Mouse (Mus musculus) liver, embryonic 13.5 days (tissue): Measurements from ENCODE around the gene Ssbp2. TPM values are rescaled to one million over a fixed set of nuclear protein-coding genes. Genes with fewer than 3 reads are reported as not detected.
A peak's percentile ranks its signal among the peaks of the same experiment; 100 is the strongest.

Experiments
- ATAC-seq: fragments of 200-750 bp; cut with Nextera tagmentation; 2 replicates; pipeline ENCODE4 v1.8.0; 2017; ENCODE audit warnings: low read depth, mild to moderate bottlenecking, moderate number of reproducible peaks, moderate library complexity
- DNase-seq: peaks from one replicate; pipeline ENCODE4 v3.0.0; 2022
- H3K27ac ChIP-seq: fragments of 300-500 bp; sonication (generic); 2 replicates; pipeline ENCODE4 v1.5.1; 2015; ENCODE audit warnings: moderate library complexity, mild to moderate bottlenecking, inconsistent platforms
- H3K27me3 ChIP-seq: fragments of 300-500 bp; sonication (generic); 2 replicates; pipeline ENCODE4 v1.6.1; 2015; ENCODE audit warnings: mild to moderate bottlenecking, inconsistent platforms
- H3K36me3 ChIP-seq: fragments of 300-500 bp; sonication (generic); 2 replicates; pipeline ENCODE4 v1.6.1; 2015; ENCODE audit warnings: mild to moderate bottlenecking, inconsistent platforms
- H3K4me1 ChIP-seq: fragments of 300-500 bp; sonication (generic); replicated peaks from 2 replicates; pipeline ENCODE4 v1.6.1; 2015; ENCODE audit warnings: inconsistent platforms
- H3K4me2 ChIP-seq: fragments of 300-500 bp; sonication (generic); 2 replicates; pipeline ENCODE4 v1.6.1; 2015; ENCODE audit warnings: inconsistent platforms, mild to moderate bottlenecking, moderate library complexity
- H3K4me3 ChIP-seq: fragments of 300-500 bp; sonication (generic); replicated peaks from 2 replicates; pipeline ENCODE4 v1.5.1; 2015; ENCODE audit warnings: mild to moderate bottlenecking, inconsistent platforms
- H3K9ac ChIP-seq: fragments of 300-500 bp; sonication (generic); 2 replicates; pipeline ENCODE4 v1.6.1; 2015; ENCODE audit warnings: mild to moderate bottlenecking, inconsistent platforms
- H3K9me3 ChIP-seq: fragments of 300-500 bp; sonication (generic); replicated peaks from 2 replicates; pipeline ENCODE4 v1.6.1; 2016; ENCODE audit warnings: inconsistent platforms
- WGBS: fragments of 180-500 bp; shearing (Covaris S2); methylation state at CpG from one replicate; pipeline ENCODE4 v1.1.7; 2015; ENCODE audit not compliant: insufficient replicate concordance; 5-methylcytosine and 5-hydroxymethylcytosine counted together
- microRNA-seq: library from miRNA; unstranded; fragments of <30 nt; microRNA quantifications from one replicate; pipeline ENCODE4, GENCODE M21; 2016
- polyA plus RNA-seq: library from polyadenylated mRNA; unstranded; fragments of >200 nt; fragmentation: Nextera tagmentation; extraction: Ambion mirVana; gene quantifications from 2 replicates; pipeline ENCODE4 v1.2.1, GENCODE M21; 2015

Gene Ssbp2
- polyA plus RNA-seq, 1 experiment from 2014 or later: 56.4 TPM

DNA sequence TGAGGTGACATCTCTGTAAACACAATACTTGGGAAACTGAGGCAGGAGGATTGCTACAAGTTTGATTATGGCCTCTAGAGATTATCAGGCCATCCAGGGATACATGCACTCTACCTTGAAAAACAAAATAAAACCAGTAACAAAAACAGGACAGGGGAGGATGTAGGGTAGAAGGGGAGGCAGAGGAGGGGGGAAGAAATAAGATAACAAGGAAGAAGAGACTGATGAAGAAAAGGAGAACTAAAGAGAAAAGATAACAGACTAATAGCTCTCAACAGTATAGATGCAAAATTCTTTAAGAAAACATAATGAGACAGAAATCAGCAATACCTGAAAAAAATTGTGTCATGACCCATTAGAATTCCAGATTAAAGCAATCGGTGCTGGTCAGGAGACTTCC lies 277.1 kb downstream of the Ssbp2 start:
- Histone ChIP-seq H3K36me3 (no peaks in the 10 kb centered on the region), H3K4me3 (no peak overlapping the region), H3K27me3 (peaks cover 18% of the 10 kb centered on the region), H3K27ac (no peak overlapping the region), H3K9ac (no peak overlapping the region), H3K4me1 (no peaks in the 10 kb centered on the region; the same call in 1 of the 2 replicates), H3K4me2 (no peak overlapping the region), H3K9me3 (no peaks in the 10 kb centered on the region)
- WGBS: 68% methylated on average over 1 of the region's 1 CpGs
- DNase-seq: no peak
- no peak for ATAC-seq

DNA sequence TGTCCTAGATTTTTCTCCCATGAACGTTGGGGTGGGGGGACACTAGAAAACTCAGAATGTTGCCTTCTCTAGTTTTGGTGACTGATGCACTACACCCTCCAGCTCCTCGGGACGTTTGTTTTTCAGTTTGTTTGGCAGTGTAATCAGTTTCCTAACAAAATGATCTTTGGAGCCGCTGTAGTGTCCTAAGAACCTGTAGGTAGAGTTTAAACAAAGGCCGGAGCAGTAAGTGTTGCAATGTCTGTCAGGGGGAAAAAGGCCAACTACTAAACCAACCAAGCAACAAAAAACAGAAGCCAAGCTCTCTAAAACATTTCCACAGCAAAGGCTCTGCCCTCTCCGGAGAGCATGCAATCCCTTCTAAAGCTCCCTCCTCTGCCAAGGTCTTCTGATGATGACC lies 280.8 kb downstream of the Ssbp2 start:
- ATAC-seq (peak; percentile 68), DNase-seq (no peak)
- no peaks in the 10 kb centered on the region for H3K36me3 ChIP-seq
- no peaks in the 10 kb centered on the region; the same call in 1 of the 2 replicates for H3K4me1 ChIP-seq
- H3K27me3 ChIP-seq: peaks cover 25% of the 10 kb centered on the region
- H3K9me3 ChIP-seq: no peaks in the 10 kb centered on the region
- peak overlapping the region; percentile 45 for H3K4me3 ChIP-seq
- H3K4me2 ChIP-seq: peak overlapping the region; percentile 51
- H3K27ac ChIP-seq: peak overlapping the region; percentile 71
- H3K9ac ChIP-seq: no peak overlapping the region
- WGBS: 50% methylated on average over 6 of the region's 6 CpGs

DNA sequence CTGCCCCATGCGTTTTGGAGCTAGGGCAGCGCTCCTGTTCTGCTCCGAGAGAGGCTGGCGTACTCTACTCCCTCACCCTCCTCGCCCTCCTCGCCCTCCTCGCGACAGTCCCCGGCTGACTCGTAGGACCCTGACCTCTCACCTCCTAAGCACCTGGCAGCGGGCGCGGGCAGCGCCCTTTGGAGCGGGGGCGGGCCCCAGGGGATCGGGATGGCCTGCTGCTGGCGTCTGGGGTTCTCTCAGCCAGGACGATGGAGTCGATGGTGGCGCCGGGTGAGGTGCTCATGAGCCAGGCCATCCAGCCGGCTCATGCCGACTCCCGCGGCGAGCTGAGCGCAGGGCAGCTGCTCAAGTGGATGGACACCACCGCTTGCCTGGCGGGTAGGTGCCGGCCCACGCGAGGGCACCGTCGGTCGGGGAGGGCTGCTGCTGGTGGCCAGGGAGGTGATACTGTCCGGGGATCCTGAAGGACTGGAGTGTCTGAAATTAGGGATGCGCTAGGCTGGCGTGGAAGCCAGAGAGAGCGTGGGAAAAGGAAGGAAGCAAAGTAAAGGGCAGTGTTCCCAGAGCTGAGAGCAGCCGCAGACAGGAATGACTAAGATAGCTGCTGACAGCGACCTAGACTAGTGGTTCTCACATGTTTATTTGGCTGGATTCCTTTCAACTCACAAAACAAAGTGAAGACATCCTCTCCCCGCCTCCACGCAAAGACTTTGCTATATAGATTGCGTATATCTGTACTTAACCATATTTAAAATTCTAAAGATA lies 281.4 kb downstream of the Ssbp2 start, which contains the start of gene Acot12:
Gene Acot12, plus strand, starts transcription at position 233 of the 768 bp plus-strand sequence.
- no peaks in the 10 kb centered on the region for H3K9me3 ChIP-seq
- H3K36me3 ChIP-seq: no peaks in the 10 kb centered on the region
- no peaks in the 10 kb centered on the region; the same call in 1 of the 2 replicates for H3K4me1 ChIP-seq
- H3K27me3 ChIP-seq: peaks cover 25% of the 10 kb centered on the region
- peak; percentile 75 for ATAC-seq
- peak within 1 kb of the TSS; percentile 52; the same call in 1 of the 2 replicates for H3K9ac ChIP-seq
- peak within 1 kb of the TSS; percentile 71 for H3K27ac ChIP-seq
- WGBS: 10% methylated on average over 45 of the region's 45 CpGs
- H3K4me3 ChIP-seq: peak within 1 kb of the TSS; percentile 45
- peak within 1 kb of the TSS; percentile 51 for H3K4me2 ChIP-seq
- no peak for DNase-seq

DNA sequence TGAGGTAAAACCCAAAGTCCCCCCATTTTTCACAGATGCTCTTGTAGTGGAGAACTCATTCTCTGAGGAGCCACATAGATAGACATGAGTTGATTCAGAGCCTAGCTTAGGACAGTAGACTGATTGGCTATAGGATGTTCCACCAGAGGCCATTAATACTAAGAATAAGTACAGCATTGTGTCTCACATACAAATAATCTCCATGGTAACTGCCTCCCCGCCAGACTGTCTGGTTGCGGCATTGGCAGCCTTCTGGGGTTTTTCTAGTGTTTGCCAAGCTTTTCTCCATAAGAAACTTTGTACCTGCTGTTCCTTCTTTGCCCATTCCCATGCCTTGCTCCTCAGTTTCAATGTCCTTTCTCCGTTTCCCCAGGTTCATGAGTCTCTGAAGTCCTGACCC lies 283.1 kb downstream of the Ssbp2 start:
- no peak overlapping the region for H3K27ac ChIP-seq
- H3K4me2 ChIP-seq: no peak overlapping the region
- no peak overlapping the region for H3K9ac ChIP-seq
- no peaks in the 10 kb centered on the region; the same call in 1 of the 2 replicates for H3K4me1 ChIP-seq
- no peaks in the 10 kb centered on the region for H3K9me3 ChIP-seq
- 62% methylated on average over 3 of the region's 3 CpGs for WGBS
- H3K27me3 ChIP-seq: peaks cover 25% of the 10 kb centered on the region
- no peak overlapping the region for H3K4me3 ChIP-seq
- ATAC-seq (no peak), DNase-seq (no peak)
- H3K36me3 ChIP-seq: no peaks in the 10 kb centered on the region

DNA sequence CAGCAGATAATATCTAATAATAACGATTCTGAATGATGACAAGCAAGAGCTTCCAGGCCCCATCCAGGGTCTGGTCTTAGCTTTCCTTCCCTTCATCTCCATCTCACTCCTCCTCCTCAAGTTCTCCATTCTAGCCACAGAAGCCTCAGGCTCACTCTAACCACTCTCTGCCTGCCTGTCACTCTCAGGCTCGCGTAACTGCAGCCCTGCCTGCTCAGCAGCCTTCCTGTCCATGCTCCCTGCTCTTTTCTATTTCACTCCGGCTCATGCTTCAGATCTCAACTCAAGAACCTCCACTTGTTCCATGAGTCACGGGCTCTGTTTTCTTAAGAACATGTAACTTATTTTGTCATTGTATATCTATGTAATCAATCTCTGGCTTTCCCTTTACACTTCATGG lies 286.4 kb downstream of the Ssbp2 start:
- H3K4me1 ChIP-seq: no peaks in the 10 kb centered on the region
- H3K4me3 ChIP-seq: no peak overlapping the region
- ATAC-seq (no peak), DNase-seq (no peak)
- no peaks in the 10 kb centered on the region for H3K9me3 ChIP-seq
- WGBS: 59% methylated on average over 5 of the region's 5 CpGs
- H3K27ac ChIP-seq: no peak overlapping the region
- no peaks in the 10 kb centered on the region for H3K36me3 ChIP-seq
- no peak overlapping the region for H3K4me2 ChIP-seq
- H3K27me3 ChIP-seq: peaks cover 14% of the 10 kb centered on the region
- no peak overlapping the region for H3K9ac ChIP-seq

DNA sequence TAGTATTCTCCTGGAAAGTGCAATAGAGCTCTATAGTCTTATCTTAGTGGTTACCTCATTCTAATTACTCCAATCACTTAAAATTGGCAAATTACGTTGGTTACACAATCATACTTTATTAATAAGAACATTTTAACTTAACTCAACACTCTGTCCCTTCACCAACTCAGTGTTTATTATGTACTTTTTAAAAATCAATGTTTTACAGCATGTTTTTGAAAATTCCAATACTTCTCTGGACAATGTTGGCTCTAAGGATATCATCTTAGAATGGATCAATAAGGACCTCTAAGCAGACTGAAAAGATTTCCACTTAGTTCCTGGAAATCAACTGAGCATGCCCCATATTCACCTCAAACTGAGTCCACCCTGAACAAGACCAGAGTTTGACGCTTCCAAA lies 288.3 kb downstream of the Ssbp2 start:
- ATAC-seq (no peak), DNase-seq (no peak)
- no peaks in the 10 kb centered on the region for H3K27me3 ChIP-seq
- H3K4me1 ChIP-seq: no peaks in the 10 kb centered on the region
- H3K27ac ChIP-seq: no peak overlapping the region
- H3K9me3 ChIP-seq: no peaks in the 10 kb centered on the region
- H3K36me3 ChIP-seq: no peaks in the 10 kb centered on the region
- H3K9ac ChIP-seq: no peak overlapping the region
- 67% methylated on average over 2 of the region's 2 CpGs for WGBS
- no peak overlapping the region for H3K4me3 ChIP-seq
- H3K4me2 ChIP-seq: no peak overlapping the region

DNA sequence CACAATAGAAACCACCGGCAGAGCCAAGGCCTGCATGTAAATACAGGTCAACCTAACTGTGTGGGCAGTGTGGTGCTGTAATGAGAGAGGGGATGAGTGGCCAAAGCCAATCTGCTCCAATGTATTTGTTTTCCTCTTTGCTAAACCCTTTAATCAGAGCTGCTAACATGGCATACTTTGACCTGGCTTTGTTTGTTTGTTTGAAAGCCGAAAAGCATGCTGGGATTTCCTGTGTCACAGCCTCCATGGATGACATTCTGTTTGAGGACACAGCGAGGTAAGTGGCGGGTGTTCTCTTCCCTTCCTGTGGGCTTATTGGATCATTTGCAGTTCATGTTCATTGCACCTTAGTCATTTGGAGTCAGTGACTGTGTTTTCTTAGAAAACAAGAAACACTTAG lies 289.9 kb downstream of the Ssbp2 start:
- 73% methylated on average over 4 of the region's 4 CpGs for WGBS
- Histone ChIP-seq H3K9ac (no peak overlapping the region), H3K4me1 (no peaks in the 10 kb centered on the region), H3K9me3 (no peaks in the 10 kb centered on the region), H3K4me2 (no peak overlapping the region), H3K27ac (no peak overlapping the region), H3K36me3 (no peaks in the 10 kb centered on the region), H3K27me3 (no peaks in the 10 kb centered on the region), H3K4me3 (no peak overlapping the region)
- DNase-seq (no peak), ATAC-seq (no peak)

Small RNA genes within 50 kb of the gene (microRNA-seq; reads per million reads assigned to microRNA genes)
- gene Gm27656: not detected

Other genes starting within 250 kb of the Ssbp2 start
- gene Atg10, start 236.3 kb upstream of the Ssbp2 start, polyA plus RNA-seq: 4.1 and 4.3 TPM in 2 replicates